Mouse (Mus musculus): ENCODE results near the gene Kbtbd13.

DNA sequence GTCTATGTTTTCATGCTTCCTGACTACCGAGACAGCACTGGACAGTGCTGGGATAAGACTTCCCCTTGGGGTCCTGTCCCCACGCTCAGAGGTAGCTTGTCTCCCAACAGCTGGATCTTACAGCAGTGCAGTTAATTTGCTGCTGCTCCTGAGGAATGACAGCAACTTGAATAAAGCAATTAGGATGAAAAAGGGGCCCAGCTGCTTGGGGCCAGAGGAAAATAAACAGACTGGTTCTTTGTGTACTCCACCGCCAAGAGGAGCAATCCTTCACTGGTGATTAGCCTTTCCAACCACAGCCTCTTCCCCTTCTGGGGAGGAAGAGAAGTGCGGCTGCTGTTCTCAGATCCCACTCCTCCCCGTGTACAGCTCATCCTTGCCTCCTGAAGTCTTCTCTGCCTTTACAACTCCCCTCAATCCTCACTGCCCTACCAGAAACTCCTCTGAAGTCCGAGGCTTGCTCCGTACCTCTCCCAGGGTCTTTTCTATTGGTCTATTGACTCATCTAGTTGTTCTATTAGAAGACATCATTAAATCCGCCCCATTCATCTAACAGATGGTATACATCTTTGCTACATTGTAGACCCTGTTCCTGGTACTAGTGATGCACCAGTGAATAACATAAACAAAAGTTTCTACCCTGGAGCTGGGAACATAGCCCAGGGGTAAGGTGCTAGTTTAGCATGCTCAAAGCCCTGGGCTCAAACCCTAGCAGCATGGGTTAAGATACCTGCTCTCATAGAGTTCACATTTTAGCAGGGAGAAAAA is 4.9 kb downstream of the Kbtbd13 start:
- TF ChIP-seq ZC3H11A (IDR thresholded peaks at IDR 0.05; ENCODE audit: low read depth, low read length): no peak
- TF ChIP-seq POLR2A (IDR thresholded peaks at IDR 0.05; ENCODE audit: low read depth, low read length): no peak
- TF ChIP-seq ZMIZ1 (IDR thresholded peaks at IDR 0.05; ENCODE audit: low read depth, low read length): no peak
- no peak for TF ChIP-seq E2F4 (IDR thresholded peaks at IDR 0.05; ENCODE audit: insufficient replicate concordance, low read depth, low read length)
- no peak for TF ChIP-seq MAX (IDR thresholded peaks at IDR 0.05; ENCODE audit: low read length)
- no peak for TF ChIP-seq RAD21 (IDR thresholded peaks at IDR 0.05; ENCODE audit: low read depth, low read length)
- no peak for TF ChIP-seq HCFC1 (IDR thresholded peaks at IDR 0.05; ENCODE audit: low read depth, low read length)
- TF ChIP-seq MYC (IDR thresholded peaks at IDR 0.05; ENCODE audit: low read depth, low read length): no peak
- no peak for TF ChIP-seq CTCF (conservative IDR thresholded peaks at IDR 0.05 in 1 of 2, IDR thresholded peaks at IDR 0.05 in 1 of 2; ENCODE audit: low read depth in 2 of 2, low read length in 2 of 2)
- TF ChIP-seq CHD1 (IDR thresholded peaks at IDR 0.05; ENCODE audit: low read depth, low read length): no peak
- no peak for TF ChIP-seq ELF1 (IDR thresholded peaks at IDR 0.05; ENCODE audit: low read depth, low read length)

Measured in CH12.LX (cell line).